Mouse (Mus musculus): ENCODE data around the gene Pigk.

- TF ChIP-seq POLR2A (IDR thresholded peaks at IDR 0.05; ENCODE audit: borderline replicate concordance, low read depth, low read length): no peak
- no peak for TF ChIP-seq CTCF (IDR thresholded peaks at IDR 0.05; ENCODE audit: low read depth, low read length)
These were observed 46.9 kb upstream of the Pigk start for GRCm38 (mm10) chr3:152666991-152667355.

Measured in bone marrow macrophage, adult 2 months (primary cell).